Mouse (Mus musculus) heart, adult 2 months (tissue): ENCODE data around the gene Kcnip4. TPM values are rescaled to one million over a fixed set of nuclear protein-coding genes. Genes with fewer than 3 reads are reported as not detected.

ENCODE experiments used
- DNase-seq, 2 experiments: peaks; one replicate each; pipeline ENCODE4 v3.0.0; 2021
- H3K27ac ChIP-seq: fragments of 200-600 bp; 2 replicates; pipeline ENCODE4 v1.8.1; 2022
- H3K27me3 ChIP-seq: fragments of 200-500 bp; 2 replicates; pipeline ENCODE4 v1.6.1; 2012; ENCODE audit warnings: mild to moderate bottlenecking, low read length, inconsistent platforms, mixed read lengths; ENCODE audit not compliant: control insufficient read depth, insufficient read depth
- H3K36me3 ChIP-seq: fragments of 200-500 bp; 2 replicates; pipeline ENCODE4 v1.6.1; 2012; ENCODE audit warnings: low read length, inconsistent platforms; ENCODE audit not compliant: control insufficient read depth, insufficient read depth
- H3K4me1 ChIP-seq: fragments of 200-500 bp; 2 replicates; pipeline ENCODE4 v1.6.1; 2011; ENCODE audit warnings: low read length; ENCODE audit not compliant: control insufficient read depth, insufficient read depth
- H3K4me3 ChIP-seq: fragments of 200-600 bp; 2 replicates; pipeline ENCODE4 v1.8.1; 2022
- H3K79me2 ChIP-seq: fragments of 200-500 bp; replicated peaks from 2 replicates; pipeline ENCODE4 v1.6.1; 2012; ENCODE audit warnings: mild to moderate bottlenecking, inconsistent platforms, low read length, moderate library complexity, mixed read lengths; ENCODE audit not compliant: control insufficient read depth, insufficient read depth
- H3K9ac ChIP-seq: fragments of 200-500 bp; 2 replicates; pipeline ENCODE4 v1.6.1; 2012; ENCODE audit warnings: low read depth, mild to moderate bottlenecking, control low read depth, inconsistent platforms, low read length, mixed read lengths
- CTCF ChIP-seq: fragments of 200-600 bp; IDR thresholded peaks from 2 replicates; pipeline ENCODE4 v1.8.1; 2022; ENCODE audit warnings: antibody characterized with exemption, mild to moderate bottlenecking, moderate library complexity
- EP300 ChIP-seq: fragments of 200-500 bp; IDR thresholded peaks from 2 replicates; pipeline ENCODE4 v1.6.1; 2011; ENCODE audit warnings: low read depth, low read length, control low read depth; ENCODE audit not compliant: insufficient read depth
- POLR2A ChIP-seq: fragments of 200-500 bp; IDR thresholded peaks from 2 replicates; pipeline ENCODE4 v1.6.1; 2011; ENCODE audit warnings: mild to moderate bottlenecking, low read depth, low read length, control low read depth; ENCODE audit not compliant: insufficient read depth
- WGBS: fragments of 180-500 bp; shearing (Covaris S2); methylation state at CpG from one replicate; pipeline ENCODE4 v1.1.7; 2018; 5-methylcytosine and 5-hydroxymethylcytosine counted together
- intact Hi-C: fragments of 180-260 bp; cut with DNase I; formaldehyde crosslinking; loops from one replicate; pipeline ENCODE4 v1.15.1; 2025
- polyA plus RNA-seq: library from polyadenylated mRNA; depleted of rRNA; stranded (reverse); fragments of >200 nt; gene quantifications from 2 replicates; pipeline ENCODE4 v1.2.3, GENCODE M21; 2012
- total RNA-seq, 2 experiments: library from RNA; stranded (reverse); gene quantifications; 2 replicates each; pipeline ENCODE4 v1.2.3; 2021

Kcnip4 gene
- total and polyA plus RNA-seq, 3 experiments: 0.10 TPM; not detected in 2

- Histone ChIP-seq H3K4me3 (no peak overlapping the region), H3K79me2 (no peaks in the 10 kb centered on the region), H3K36me3 (no peaks in the 10 kb centered on the region), H3K4me1 (no peaks in the 10 kb centered on the region), H3K27me3 (no peaks in the 10 kb centered on the region), H3K9ac (no peak overlapping the region), H3K27ac (no peak overlapping the region)
- no peak for DNase-seq
- intact Hi-C loops: no loop called here
- 61% methylated on average over 4 of the region's 4 CpGs for WGBS
- TF ChIP-seq EP300 (no peak), POLR2A (no peak), CTCF (no peak)
Observed at GRCm38 (mm10) chr5:49259356-49259755, 265.4 kb downstream of the Kcnip4 start.

- intact Hi-C loops: no loop called here
- Histone ChIP-seq H3K36me3 (no peaks in the 10 kb centered on the region), H3K27ac (no peak overlapping the region), H3K4me1 (no peaks in the 10 kb centered on the region), H3K9ac (no peak overlapping the region), H3K4me3 (no peak overlapping the region), H3K79me2 (no peaks in the 10 kb centered on the region), H3K27me3 (no peaks in the 10 kb centered on the region)
- TF ChIP-seq CTCF: no peak
- no peak for TF ChIP-seq POLR2A
- no peak for TF ChIP-seq EP300
- DNase-seq: no peak
- 57% methylated on average over 3 of the region's 3 CpGs for WGBS
Observed at GRCm38 (mm10) chr5:49256850-49257249, 267.9 kb downstream of the Kcnip4 start.

GRCm38 (mm10) chr5:49255983-49256382 is 268.7 kb downstream of the Kcnip4 start:
- no peaks in the 10 kb centered on the region for H3K4me1 ChIP-seq
- intact Hi-C loops: no loop called here
- TF ChIP-seq POLR2A: no peak
- no peak for TF ChIP-seq EP300
- no peak for TF ChIP-seq CTCF
- no peaks in the 10 kb centered on the region for H3K36me3 ChIP-seq
- no peak overlapping the region for H3K9ac ChIP-seq
- H3K4me3 ChIP-seq: no peak overlapping the region
- WGBS: 70% methylated on average over 4 of the region's 4 CpGs
- no peaks in the 10 kb centered on the region for H3K27me3 ChIP-seq
- DNase-seq: no peak
- H3K27ac ChIP-seq: no peak overlapping the region
- no peaks in the 10 kb centered on the region for H3K79me2 ChIP-seq

GRCm38 (mm10) chr5:49247081-49247480 is 277.6 kb downstream of the Kcnip4 start:
- Histone ChIP-seq H3K36me3 (no peaks in the 10 kb centered on the region), H3K79me2 (no peaks in the 10 kb centered on the region), H3K27ac (no peak overlapping the region), H3K4me1 (no peaks in the 10 kb centered on the region), H3K27me3 (no peaks in the 10 kb centered on the region), H3K4me3 (no peak overlapping the region), H3K9ac (no peak overlapping the region)
- 72% methylated on average over 2 of the region's 2 CpGs for WGBS
- TF ChIP-seq POLR2A: no peak
- TF ChIP-seq EP300: no peak
- intact Hi-C loops: no loop called here
- DNase-seq: no peak

- no peak for DNase-seq
- Histone ChIP-seq H3K79me2 (no peaks in the 10 kb centered on the region), H3K4me3 (no peak overlapping the region), H3K4me1 (no peaks in the 10 kb centered on the region), H3K27me3 (no peaks in the 10 kb centered on the region), H3K36me3 (no peaks in the 10 kb centered on the region), H3K9ac (no peak overlapping the region), H3K27ac (no peak overlapping the region)
- intact Hi-C loops: no loop called here
- TF ChIP-seq EP300 (no peak), POLR2A (no peak), CTCF (no peak)
- WGBS: 68% methylated on average over 4 of the region's 4 CpGs
Observed at GRCm38 (mm10) chr5:49244414-49244813, 280.3 kb downstream of the Kcnip4 start.

- WGBS: 96% methylated on average over 6 of the region's 6 CpGs
- no peak for TF ChIP-seq CTCF
- no peak for TF ChIP-seq EP300
- no peak for TF ChIP-seq POLR2A
- DNase-seq: no peak
- Histone ChIP-seq H3K36me3 (no peaks in the 10 kb centered on the region), H3K4me3 (no peak overlapping the region), H3K27me3 (no peaks in the 10 kb centered on the region), H3K27ac (no peak overlapping the region), H3K4me1 (no peaks in the 10 kb centered on the region), H3K9ac (no peak overlapping the region), H3K79me2 (no peaks in the 10 kb centered on the region)
- intact Hi-C loops: no loop called here
Observed at GRCm38 (mm10) chr5:49241708-49242107, 283.0 kb downstream of the Kcnip4 start.
